Mouse (Mus musculus): ENCODE results near the gene Pawr. TPM values are rescaled to one million over a fixed set of nuclear protein-coding genes. Genes with fewer than 3 reads are reported as not detected.

Gene Pawr
- polyA plus RNA-seq, 1 experiment, result 157 TPM

- Histone ChIP-seq H3K4me3 (ENCODE audit: low read depth, low read length) (no peak overlapping the region), H3K4me1 (ENCODE audit: control insufficient read depth, insufficient read depth, low read length) (no peaks in the 10 kb centered on the region)
These were observed 16.7 kb upstream of the Pawr start for GRCm38 (mm10) chr10:108315236-108315635.

GRCm38 (mm10) chr10:108328356-108328755 is 3.6 kb upstream of the Pawr start:
- H3K27me3 ChIP-seq (ENCODE audit: control insufficient read depth, insufficient read depth, low read length, poor library complexity, severe bottlenecking), result no peaks in the 10 kb centered on the region
- TF ChIP-seq POLR2A (IDR thresholded peaks at IDR 0.05; ENCODE audit: insufficient read depth, low read length) (no peak), EP300 (IDR thresholded peaks at IDR 0.05; ENCODE audit: insufficient read depth, low read depth, low read length) (no peak), CTCF (IDR thresholded peaks at IDR 0.05; ENCODE audit: low read depth, low read length) (no peak)
- H3K36me3 ChIP-seq (ENCODE audit: control insufficient read depth, insufficient read depth, low read length, poor library complexity, severe bottlenecking), result no peaks in the 10 kb centered on the region
- H3K4me1 ChIP-seq (ENCODE audit: control insufficient read depth, insufficient read depth, low read length), result no peaks in the 10 kb centered on the region
- H3K4me3 ChIP-seq (ENCODE audit: low read depth, low read length), result no peak overlapping the region
- H3K9ac ChIP-seq (ENCODE audit: low read depth, poor library complexity, severe bottlenecking), result no peak overlapping the region
- H3K27ac ChIP-seq (ENCODE audit: insufficient read depth, low read length), result no peak overlapping the region
- H3K9me3 ChIP-seq (replicated peaks; ENCODE audit: control insufficient read depth, insufficient read depth, low read length, poor library complexity, severe bottlenecking), result peaks cover 10% of the 10 kb centered on the region

More at GRCm38 (mm10) chr10:108315236-108315635, 16.7 kb upstream of the Pawr start:
- no peak overlapping the region for H3K9ac ChIP-seq (ENCODE audit: low read depth, poor library complexity, severe bottlenecking)
- no peaks in the 10 kb centered on the region for H3K36me3 ChIP-seq (ENCODE audit: control insufficient read depth, insufficient read depth, low read length, poor library complexity, severe bottlenecking)
- H3K27ac ChIP-seq (ENCODE audit: insufficient read depth, low read length), result no peak overlapping the region
- TF ChIP-seq CTCF (IDR thresholded peaks at IDR 0.05; ENCODE audit: low read depth, low read length) (no peak), POLR2A (IDR thresholded peaks at IDR 0.05; ENCODE audit: insufficient read depth, low read length) (no peak), EP300 (IDR thresholded peaks at IDR 0.05; ENCODE audit: insufficient read depth, low read depth, low read length) (no peak)
- no peaks in the 10 kb centered on the region for H3K9me3 ChIP-seq (replicated peaks; ENCODE audit: control insufficient read depth, insufficient read depth, low read length, poor library complexity, severe bottlenecking)
- no peaks in the 10 kb centered on the region for H3K27me3 ChIP-seq (ENCODE audit: control insufficient read depth, insufficient read depth, low read length, poor library complexity, severe bottlenecking)

DNA sequence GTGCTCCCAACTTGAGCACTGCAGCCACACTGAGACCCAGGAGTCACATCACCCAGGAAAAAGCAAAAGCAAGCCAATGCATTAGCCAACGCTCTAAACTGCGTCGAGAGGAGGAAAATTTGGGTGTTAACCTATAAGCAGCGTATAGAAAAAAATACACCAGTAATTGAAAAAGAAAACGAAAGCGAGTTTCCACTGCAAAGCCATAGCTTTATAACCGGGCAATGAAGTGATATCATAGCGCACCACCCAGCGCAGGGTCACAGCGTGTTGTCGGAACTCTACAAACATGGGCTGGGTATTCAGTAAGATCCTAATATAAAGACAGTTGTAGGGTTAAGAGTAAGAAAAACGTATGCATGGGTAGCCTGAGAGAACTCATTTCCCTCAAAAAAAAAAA is 2.9 kb upstream of the Pawr start:
- no peak overlapping the region for H3K9ac ChIP-seq (ENCODE audit: low read depth, poor library complexity, severe bottlenecking)
- H3K4me1 ChIP-seq (ENCODE audit: control insufficient read depth, insufficient read depth, low read length), result no peaks in the 10 kb centered on the region
- H3K27ac ChIP-seq (ENCODE audit: insufficient read depth, low read length), result no peak overlapping the region
- H3K4me3 ChIP-seq (ENCODE audit: low read depth, low read length), result no peak overlapping the region
- TF ChIP-seq EP300 (IDR thresholded peaks at IDR 0.05; ENCODE audit: insufficient read depth, low read depth, low read length) (no peak), CTCF (IDR thresholded peaks at IDR 0.05; ENCODE audit: low read depth, low read length) (no peak), POLR2A (IDR thresholded peaks at IDR 0.05; ENCODE audit: insufficient read depth, low read length) (no peak)
- H3K27me3 ChIP-seq (ENCODE audit: control insufficient read depth, insufficient read depth, low read length, poor library complexity, severe bottlenecking), result no peaks in the 10 kb centered on the region
- H3K36me3 ChIP-seq (ENCODE audit: control insufficient read depth, insufficient read depth, low read length, poor library complexity, severe bottlenecking), result no peaks in the 10 kb centered on the region
- H3K9me3 ChIP-seq (replicated peaks; ENCODE audit: control insufficient read depth, insufficient read depth, low read length, poor library complexity, severe bottlenecking), result peaks cover 10% of the 10 kb centered on the region

DNA sequence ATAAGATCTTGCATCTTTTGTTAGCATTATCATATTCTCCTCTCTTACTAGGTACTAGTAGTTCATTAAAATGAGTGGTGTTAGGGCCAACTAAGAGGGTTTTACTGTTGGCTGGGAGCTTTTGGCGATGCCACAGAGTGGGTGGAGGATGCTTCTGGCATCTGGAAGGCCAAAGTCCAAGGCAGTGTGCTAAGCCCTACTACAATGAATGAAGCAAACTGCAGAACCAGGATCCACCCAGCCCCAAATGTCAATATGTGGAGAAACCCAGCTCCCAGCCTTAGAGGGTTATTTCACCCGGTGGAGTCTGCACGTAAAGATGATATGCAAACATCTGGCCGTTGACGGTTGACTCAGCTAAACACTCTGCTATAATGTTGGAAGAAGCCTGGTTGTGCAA is 2.1 kb upstream of the Pawr start:
- H3K9ac ChIP-seq (ENCODE audit: low read depth, poor library complexity, severe bottlenecking), result no peak overlapping the region
- no peak overlapping the region for H3K4me3 ChIP-seq (ENCODE audit: low read depth, low read length)
- H3K27me3 ChIP-seq (ENCODE audit: control insufficient read depth, insufficient read depth, low read length, poor library complexity, severe bottlenecking), result no peaks in the 10 kb centered on the region
- no peaks in the 10 kb centered on the region for H3K36me3 ChIP-seq (ENCODE audit: control insufficient read depth, insufficient read depth, low read length, poor library complexity, severe bottlenecking)
- TF ChIP-seq CTCF (IDR thresholded peaks at IDR 0.05; ENCODE audit: low read depth, low read length) (no peak), EP300 (IDR thresholded peaks at IDR 0.05; ENCODE audit: insufficient read depth, low read depth, low read length) (no peak), POLR2A (IDR thresholded peaks at IDR 0.05; ENCODE audit: insufficient read depth, low read length) (no peak)
- H3K9me3 ChIP-seq (replicated peaks; ENCODE audit: control insufficient read depth, insufficient read depth, low read length, poor library complexity, severe bottlenecking), result peaks cover 3% of the 10 kb centered on the region; the same call in 1 of the 2 replicates
- no peak overlapping the region for H3K27ac ChIP-seq (ENCODE audit: insufficient read depth, low read length)
- H3K4me1 ChIP-seq (ENCODE audit: control insufficient read depth, insufficient read depth, low read length), result no peaks in the 10 kb centered on the region

- H3K4me1 ChIP-seq (ENCODE audit: control insufficient read depth, insufficient read depth, low read length), result no peaks in the 10 kb centered on the region
- H3K9me3 ChIP-seq (replicated peaks; ENCODE audit: control insufficient read depth, insufficient read depth, low read length, poor library complexity, severe bottlenecking), result no peaks in the 10 kb centered on the region
- H3K27me3 ChIP-seq (ENCODE audit: control insufficient read depth, insufficient read depth, low read length, poor library complexity, severe bottlenecking), result no peaks in the 10 kb centered on the region
- peaks cover 4% of the 10 kb centered on the region; the same call in 1 of the 2 replicates for H3K36me3 ChIP-seq (ENCODE audit: control insufficient read depth, insufficient read depth, low read length, poor library complexity, severe bottlenecking)
- peak overlapping the region; percentile 74 for H3K4me3 ChIP-seq (ENCODE audit: low read depth, low read length)
- peak overlapping the region; percentile 7; the same call in 1 of the 2 replicates for H3K27ac ChIP-seq (ENCODE audit: insufficient read depth, low read length)
- TF ChIP-seq CTCF (IDR thresholded peaks at IDR 0.05; ENCODE audit: low read depth, low read length) (no peak), EP300 (IDR thresholded peaks at IDR 0.05; ENCODE audit: insufficient read depth, low read depth, low read length) (no peak), POLR2A (IDR thresholded peaks at IDR 0.05; ENCODE audit: insufficient read depth, low read length) (no peak)
- peak overlapping the region; percentile 50 for H3K9ac ChIP-seq (ENCODE audit: low read depth, poor library complexity, severe bottlenecking)
These were observed 957 bp upstream of the Pawr start for GRCm38 (mm10) chr10:108330964-108331363.

DNA sequence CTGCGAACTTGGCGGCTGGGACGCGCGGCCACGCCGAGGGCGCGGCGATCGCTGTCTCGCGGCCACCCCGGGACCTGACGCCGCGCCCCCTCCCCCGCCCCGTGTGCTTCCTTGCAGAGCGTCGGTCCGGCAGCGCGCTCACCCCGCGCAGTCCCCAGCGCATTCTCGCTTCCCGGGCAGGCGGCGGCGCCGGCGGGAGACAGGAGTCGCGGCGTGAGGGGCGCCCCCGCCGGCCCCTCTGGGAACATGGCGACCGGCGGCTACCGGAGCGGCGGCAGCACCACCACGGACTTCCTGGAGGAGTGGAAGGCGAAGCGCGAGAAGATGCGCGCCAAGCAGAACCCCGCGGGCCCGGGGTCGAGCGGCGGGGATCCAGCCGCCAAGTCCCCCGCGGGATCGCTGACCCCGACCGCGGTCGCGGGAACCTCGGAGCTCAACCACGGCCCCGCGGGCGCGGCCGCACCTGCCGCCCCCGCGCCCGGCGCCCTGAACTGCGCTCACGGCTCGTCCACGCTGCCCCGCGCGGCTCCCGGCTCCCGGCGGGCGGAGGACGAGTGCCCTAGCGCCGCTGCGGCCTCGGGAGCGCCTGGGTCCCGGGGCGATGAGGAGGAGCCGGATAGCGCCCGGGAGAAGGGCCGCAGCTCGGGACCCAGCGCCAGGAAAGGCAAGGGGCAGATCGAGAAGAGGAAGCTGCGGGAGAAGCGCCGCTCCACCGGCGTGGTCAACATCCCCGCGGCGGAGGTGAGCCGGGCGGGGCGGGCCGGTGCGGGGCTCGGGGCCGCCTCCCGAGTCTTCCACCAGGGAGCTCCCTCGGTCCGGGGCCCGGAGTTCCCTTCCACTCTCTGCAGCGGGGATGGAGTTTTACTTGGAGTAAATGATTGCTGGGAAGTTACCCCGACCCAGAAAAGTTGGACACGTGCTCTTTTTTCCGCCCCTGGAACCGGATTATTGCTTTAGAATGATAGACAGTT is 935 bp downstream of the Pawr start:
- no peaks in the 10 kb centered on the region for H3K9me3 ChIP-seq (replicated peaks; ENCODE audit: control insufficient read depth, insufficient read depth, low read length, poor library complexity, severe bottlenecking)
- H3K4me3 ChIP-seq (ENCODE audit: low read depth, low read length), result peak overlapping the region; percentile 86
- H3K27ac ChIP-seq (ENCODE audit: insufficient read depth, low read length), result no peak overlapping the region
- no peaks in the 10 kb centered on the region for H3K4me1 ChIP-seq (ENCODE audit: control insufficient read depth, insufficient read depth, low read length)
- H3K9ac ChIP-seq (ENCODE audit: low read depth, poor library complexity, severe bottlenecking), result peak overlapping the region; percentile 97
- H3K27me3 ChIP-seq (ENCODE audit: control insufficient read depth, insufficient read depth, low read length, poor library complexity, severe bottlenecking), result no peaks in the 10 kb centered on the region
- no peak for TF ChIP-seq EP300 (IDR thresholded peaks at IDR 0.05; ENCODE audit: insufficient read depth, low read depth, low read length)
- TF ChIP-seq CTCF (IDR thresholded peaks at IDR 0.05; ENCODE audit: low read depth, low read length), result no peak
- no peak for TF ChIP-seq POLR2A (IDR thresholded peaks at IDR 0.05; ENCODE audit: insufficient read depth, low read length)
- peaks cover 12% of the 10 kb centered on the region for H3K36me3 ChIP-seq (ENCODE audit: control insufficient read depth, insufficient read depth, low read length, poor library complexity, severe bottlenecking)

Measured in ES-Bruce4 (cell line).